Mouse (Mus musculus) 3T3-L1 (cell line): ENCODE results near the gene Ifitm7.
"Not testable (repeated sequence)": the region's sequence is repeated elsewhere in the genome, so short reads cannot be mapped to it uniquely, and the experiment has no call there.

Experiments used
- DNase-seq: peaks from one replicate; pipeline ENCODE4 v3.0.0-alpha.2; 2015; ENCODE audit warnings: low read depth, low spot score

Ifitm7 gene

DNA sequence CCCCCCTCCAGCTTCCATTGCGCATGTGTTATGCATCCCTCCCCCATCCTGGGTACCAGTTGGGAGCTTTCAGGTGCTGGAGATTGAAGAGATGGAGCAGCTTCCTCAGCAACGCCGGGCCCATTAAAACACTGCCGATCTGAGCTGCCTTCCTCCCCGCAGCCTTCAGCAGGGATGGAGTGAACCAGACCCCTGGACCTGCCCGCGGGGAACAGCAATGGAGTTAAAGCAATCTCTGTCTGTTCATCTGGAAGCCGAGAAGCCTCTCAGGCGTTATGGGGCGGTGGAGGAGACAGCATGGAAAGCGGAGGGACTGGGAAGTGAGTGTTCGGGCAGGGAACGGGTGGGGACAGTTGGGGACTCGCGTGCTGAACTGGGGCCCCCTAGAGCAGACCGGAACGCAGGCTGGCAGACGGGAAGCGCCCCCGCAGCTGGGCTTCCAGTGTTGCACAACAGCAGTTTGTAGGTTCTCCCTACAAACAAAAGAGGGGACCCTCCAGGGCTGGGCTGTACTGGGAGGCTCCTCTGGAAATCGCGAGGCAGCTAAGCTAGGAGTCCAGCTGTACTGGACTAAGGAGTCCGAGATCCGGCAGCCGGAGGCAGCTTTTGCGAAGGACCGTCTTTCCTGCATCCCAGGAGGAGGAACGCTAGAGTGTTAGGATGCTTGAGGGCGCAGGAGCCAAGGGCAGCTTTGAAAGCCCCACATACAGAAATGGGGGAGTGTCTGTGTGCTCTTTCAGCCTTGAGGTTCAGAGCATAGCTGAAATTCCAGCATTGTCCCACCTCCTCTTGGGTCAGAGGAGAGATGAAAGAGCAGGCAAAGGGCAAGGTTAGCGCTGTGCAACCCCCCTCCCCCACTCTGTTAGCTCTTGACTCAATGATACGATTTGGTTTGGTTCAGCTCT lies at the start of gene Ifitm7, which contains the start of gene 2900011O08Rik:
Ifitm7 (minus strand) TSS at position 315 of the 905 bp plus-strand sequence.
2900011O08Rik (plus strand) TSS at position 31 of the 905 bp plus-strand sequence.
- no peak for DNase-seq

DNA sequence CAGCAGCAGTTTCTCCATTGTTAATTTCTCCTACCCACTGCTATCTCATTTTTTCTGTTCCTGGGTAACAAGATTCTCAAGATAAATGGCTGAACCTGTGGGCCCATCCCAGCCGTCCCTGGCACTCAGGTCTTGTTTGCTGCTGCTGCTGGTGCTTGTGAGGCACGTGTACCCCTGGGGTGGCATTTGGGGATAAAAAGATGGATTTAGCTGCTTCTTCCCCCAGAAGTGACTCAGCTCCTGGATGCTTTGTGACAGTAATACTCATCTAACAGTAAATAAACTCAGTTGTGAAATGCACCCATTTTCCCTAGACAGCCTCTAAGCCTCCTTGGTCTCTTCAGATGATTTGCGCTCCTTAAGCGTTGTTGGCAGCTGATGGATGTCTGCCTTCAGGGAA lies 46.4 kb upstream of the Ifitm7 start:
- DNase-seq, result peak; percentile 12

DNA sequence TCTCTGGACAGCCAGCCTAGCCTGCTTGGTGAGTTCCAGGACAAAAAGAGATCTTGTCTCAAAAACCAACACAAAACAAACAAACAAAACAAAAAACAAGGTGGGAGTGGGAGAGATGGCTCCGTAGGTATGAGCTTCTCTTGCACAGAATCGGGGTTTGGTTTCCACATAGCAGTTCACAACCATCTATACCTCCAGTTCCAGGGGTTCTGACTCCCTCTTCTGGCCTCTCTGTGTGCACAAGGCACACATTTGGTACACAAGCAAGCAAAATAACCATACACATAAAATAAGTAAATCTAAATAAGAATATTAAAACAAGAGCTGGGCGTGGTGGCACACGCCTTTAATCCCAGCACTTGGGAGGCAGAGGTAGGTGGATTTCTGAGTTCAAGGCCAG lies 44.0 kb upstream of the Ifitm7 start:
- DNase-seq, result peak; percentile 36

DNA sequence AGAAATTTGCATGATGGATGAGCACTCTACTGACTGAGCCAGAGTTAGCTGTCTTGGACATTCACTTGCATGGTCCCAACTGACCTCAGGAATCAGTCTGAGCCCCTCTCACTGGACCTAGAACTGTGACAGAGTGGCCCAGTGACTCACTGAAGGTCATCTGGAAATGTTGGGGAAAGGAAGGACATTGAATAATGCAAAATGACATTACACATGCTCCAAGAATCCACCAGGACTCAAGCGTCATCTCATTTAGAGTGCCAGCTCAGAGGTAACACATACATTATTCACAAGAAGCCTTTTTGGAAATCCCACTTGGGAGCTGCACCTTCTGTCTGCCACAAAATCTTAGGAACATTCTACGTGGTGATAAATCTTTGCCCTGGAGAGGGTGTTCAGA lies 43.2 kb upstream of the Ifitm7 start:
- DNase-seq, result peak; percentile 64

DNA sequence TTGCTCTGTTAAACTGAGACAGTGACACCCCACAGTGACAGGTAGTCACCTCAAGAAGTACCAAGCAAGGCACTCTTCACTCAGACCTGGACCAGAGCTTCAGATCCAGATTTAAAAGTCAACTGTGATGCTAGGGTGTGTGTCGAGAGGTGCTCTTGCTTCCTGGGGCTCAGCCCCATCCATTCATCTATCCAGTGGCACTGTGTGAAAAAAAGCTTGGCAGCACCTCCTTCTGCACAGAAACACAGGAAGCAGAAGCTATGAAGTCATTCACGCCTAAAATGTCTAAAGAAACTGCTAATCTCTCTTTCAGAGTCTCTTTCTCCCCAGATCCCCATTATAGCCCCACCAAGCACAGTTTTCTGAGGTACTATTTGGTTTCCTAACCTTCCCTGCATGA lies 42.4 kb upstream of the Ifitm7 start:
- peak; percentile 33 for DNase-seq

DNA sequence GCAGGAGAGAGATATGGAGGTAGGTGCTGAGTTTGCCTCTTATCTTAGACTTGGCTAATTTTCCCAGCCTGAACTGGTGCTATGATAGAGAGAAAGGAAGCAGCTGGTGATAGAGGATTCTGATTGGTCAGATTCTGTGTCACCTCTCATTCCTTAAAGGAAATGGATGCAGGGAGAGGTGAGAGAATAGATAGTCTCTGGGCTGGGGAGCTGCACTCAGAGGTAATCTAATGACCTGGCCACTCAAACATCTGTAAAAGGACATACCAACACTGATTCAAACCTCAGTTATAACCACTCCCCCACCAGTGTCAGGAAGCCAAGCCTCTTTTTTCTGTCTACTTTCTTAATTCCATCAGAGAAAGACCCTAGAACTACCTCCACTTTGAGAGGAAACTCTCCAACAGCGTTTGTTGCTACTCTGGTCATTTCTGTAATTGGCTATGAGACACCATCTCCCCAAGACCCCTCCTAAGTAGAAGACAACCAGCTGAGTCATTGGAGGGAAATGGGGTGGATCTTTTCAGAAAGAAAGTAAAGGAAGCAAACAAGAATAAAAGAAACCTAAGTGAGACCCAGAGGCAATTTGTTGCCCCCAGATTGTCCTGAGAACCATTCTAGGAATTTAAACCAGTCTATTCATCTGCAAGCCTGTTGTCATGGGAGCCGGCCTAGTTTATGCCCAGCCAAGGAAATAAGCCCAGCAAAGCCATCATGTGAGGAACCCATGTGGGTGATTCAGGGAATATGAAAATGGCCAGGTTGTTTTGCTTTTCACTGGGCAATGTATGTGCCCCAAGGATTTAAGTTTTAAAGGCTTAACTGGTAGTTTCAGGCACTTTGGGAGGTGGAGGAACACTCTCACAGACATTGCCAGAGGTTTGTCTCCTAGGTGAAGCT lies 38.7 kb upstream of the Ifitm7 start:
- DNase-seq, result peak; percentile 17

DNA sequence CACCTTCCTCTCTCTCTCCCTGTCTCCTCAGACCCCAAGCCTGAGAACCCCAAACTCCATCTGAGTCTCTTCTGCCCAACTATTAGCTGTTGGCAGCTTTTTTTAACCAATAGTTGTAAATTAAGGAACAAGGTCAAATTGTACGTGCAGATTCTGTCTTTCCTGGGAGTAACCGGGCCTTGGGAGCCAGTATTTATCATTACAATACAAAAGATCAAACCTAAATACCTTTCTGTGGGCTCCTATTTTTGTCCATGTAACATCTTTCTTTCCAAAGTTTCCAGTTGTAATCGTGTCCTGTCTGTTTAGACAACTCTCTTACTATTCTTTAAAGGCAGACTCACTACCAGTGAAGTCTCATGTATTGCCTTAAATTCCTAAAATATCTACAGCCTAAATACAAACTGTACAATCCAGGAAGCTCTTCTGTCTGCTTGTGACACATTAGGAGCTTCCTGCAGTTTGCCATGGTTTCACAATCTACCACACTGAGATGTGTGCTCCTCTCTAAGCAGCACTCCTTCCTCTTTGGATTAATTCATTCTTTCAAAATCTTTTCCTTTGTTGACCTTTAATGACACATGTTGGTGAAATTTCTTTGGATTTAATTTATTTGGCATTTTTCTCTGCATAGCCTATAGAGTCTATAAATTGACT lies 34.6 kb upstream of the Ifitm7 start:
- no peak for DNase-seq

DNA sequence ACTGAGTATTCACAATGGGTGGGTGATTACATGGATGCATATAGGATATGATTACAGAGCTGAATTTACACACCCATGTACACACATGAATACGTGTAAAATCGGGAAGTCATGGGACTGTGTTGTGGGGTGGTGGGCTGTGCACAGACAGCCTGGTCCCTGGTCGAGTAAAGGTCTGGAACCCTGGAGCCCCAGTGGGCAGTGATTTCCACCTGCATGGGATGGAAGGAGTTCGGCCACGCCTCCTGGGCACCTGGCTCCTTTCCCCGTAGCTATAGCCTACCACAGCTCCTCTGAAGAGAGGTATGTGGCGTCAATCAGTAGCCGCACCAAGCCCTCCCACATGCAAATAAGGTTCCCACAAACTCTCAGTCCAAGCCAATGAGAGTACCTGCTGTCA lies 30.6 kb upstream of the Ifitm7 start:
- DNase-seq, result no peak

DNA sequence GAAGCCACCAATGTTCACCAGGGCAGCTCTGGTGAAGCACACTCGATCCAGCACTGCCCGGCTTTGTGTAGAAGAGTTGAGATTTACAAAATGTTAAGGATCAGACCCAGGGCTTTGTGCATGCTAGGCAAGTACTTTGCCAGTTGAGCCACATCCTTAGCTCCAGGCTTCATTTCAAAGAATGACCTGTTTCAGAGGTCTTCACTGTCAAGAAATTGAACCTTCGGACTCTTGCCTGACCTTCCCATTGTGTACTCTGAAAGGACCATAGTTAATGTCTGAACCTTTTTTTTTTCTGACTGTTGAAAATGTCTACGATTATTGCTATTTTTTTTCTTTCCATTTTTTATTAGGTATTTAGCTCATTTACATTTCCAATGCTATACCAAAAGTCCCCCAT lies 23.3 kb upstream of the Ifitm7 start:
- no peak for DNase-seq

DNA sequence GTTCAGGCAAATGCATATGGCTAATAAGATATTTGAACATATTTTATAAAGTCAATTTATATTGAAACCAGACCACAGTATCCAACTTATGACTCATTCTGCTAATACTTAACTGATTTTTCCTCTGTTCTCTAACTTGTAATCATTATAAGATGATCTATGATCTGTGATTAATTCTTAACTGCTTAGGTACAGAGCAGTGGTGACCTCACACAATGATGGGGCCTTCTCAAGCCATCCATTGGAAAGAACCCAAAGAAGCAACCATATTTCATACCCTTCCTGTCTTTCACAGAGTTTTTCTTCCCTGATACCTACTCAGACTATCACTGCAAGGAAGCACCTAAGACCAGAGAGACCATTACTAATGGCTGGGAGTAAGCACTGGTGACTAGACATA lies 22.0 kb upstream of the Ifitm7 start:
- no peak for DNase-seq

DNA sequence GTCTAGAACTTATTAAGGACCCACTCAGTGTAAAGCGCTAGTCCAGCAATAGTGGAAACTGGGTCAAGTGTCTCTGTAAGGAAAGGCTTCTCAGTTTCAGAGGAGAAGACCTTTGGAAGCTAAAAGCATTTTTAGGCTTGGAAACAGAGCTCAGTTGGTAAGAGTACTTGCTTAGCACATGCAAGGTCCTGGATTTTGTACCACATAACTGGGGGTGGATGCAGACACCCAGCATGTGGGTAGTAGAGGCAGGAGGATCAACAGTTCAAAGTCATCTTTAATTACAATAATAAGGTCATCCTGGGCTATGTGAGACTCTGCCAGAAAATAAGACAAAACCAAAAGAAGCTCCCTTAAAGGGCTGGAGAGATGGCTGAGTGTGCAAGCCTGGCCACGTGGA lies 21.4 kb upstream of the Ifitm7 start:
- no peak for DNase-seq

DNA sequence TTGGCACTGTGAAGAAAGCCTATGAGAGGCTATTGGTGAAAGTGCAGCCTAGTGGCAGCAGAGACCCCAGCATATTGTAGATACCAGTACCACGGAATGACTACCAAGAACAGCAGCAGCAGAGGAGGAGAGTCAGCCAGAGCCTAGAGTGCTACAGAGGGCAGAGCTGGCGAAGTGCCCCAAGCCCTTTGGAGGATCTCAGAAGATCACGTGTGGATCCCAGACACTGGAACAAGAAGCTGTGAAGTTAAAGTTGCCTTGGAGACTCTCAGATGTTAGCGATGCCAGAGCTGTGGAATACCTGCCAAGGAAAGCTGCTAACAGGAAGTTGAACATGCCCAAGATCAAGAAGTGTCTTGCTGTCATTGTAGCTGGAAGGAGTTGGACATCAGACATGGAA lies 18.6 kb upstream of the Ifitm7 start:
- no peak for DNase-seq

DNA sequence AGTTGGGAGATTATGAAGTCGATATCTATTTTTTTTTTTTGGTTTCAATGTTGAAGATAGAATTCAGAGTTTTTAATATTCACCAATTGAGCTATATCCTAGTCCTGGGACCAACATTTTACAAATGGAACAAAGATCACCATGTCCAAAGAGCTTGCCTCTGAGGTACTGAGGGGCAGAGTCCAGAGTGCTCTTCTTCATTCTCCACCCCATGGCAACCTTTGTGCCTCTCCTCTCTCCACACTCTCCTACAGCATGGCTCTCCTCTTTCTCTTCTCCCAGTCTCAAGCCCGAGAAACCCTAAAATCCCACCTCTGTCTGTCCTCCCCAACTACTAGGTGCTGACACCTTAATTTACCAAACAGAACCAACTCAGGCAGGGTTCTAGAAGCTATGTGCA lies 18.0 kb upstream of the Ifitm7 start:
- no peak for DNase-seq

DNA sequence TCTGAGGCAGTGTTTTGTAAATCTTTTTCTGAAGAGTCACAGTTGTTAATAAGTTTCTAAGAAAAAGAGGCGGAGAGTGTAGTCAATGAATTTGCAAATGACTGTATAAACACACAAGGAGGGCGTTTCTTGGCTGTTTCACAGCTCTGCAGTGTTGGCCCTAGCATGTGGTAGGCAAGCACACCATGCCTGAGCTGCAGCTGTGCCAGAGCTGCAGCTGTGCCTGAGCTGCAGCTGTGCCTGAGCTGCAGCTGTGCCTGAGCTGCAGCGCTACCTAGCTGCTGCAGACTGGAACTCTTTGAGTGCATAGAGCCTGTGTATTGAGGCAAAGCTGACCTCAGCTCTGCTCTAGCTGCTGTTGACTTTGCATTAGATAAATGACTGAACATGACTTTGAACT lies 17.5 kb upstream of the Ifitm7 start:
- DNase-seq, result peak; percentile 25

DNA sequence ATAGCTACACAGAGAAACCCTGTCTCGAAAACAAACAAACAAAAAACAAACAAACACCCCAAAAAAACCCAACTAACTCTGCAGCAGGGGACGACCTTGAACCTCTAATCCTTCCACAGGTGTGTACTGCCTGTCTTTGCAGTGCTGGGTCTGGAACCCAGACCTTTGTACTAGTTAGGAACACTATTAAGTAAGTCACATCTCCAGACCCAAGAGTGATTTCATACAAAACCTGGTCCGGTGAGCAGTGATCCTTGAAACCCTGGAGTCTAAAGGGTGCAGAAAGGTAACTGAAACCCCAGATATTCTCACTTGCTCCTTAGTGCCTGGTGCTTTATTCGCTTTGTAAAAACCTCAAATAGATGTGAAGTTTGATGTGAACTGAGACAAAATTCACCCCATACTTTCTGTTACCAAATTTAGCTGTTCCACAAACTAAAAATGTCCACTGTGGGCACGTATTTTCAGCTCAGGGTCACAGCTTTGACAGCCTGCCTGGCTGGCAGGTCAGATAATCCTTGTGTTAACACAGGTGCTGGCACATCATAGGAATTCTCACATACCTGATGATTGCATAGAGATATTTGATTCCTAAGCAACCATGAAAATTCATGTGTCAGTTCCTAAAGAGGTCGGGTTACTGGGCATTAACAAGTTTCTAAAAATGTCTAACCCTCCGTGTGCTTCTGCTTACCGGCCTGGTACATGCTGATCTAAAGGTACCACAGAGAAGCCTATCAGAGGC lies 16.9 kb upstream of the Ifitm7 start:
- no peak for DNase-seq

DNA sequence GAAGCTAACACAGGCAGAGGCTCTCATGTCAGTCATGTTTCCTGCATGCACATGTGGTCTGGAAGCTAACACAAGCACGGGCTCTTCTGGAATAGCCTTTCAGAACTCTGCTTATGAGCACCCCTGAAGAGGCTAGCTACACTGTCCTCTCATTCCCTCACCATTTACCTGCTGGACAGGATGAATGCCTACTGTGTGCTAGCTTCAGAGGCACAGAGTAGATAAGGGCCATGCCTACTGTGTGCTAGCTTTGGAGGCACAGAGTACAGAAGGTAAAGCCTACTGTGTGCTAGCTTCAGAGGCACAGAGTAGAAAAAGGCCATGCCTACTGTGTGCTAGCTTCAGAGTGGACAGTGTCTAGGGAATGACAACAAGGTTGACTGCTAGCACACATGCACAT lies 7.8 kb upstream of the Ifitm7 start:
- no peak for DNase-seq

DNA sequence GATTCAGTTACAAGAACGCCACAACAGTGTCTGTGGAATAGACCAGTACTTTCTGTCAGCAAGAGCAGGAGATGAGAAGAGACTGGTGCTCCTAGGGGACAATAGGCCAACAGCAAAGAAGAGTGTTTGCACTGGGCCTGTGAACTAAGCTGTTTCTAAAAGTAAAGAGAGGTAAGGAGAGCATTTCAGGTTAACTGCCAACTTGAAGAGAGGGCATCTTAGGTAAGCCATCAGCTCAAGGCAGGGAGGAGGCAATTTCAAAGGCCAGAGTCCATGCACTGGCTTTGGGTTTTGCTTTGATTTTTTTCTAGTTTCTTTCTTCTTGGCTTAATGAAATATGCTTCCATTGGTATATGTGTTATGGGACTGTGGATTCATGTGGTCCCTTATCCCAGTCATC lies 7.4 kb upstream of the Ifitm7 start:
- DNase-seq, result no peak

DNA sequence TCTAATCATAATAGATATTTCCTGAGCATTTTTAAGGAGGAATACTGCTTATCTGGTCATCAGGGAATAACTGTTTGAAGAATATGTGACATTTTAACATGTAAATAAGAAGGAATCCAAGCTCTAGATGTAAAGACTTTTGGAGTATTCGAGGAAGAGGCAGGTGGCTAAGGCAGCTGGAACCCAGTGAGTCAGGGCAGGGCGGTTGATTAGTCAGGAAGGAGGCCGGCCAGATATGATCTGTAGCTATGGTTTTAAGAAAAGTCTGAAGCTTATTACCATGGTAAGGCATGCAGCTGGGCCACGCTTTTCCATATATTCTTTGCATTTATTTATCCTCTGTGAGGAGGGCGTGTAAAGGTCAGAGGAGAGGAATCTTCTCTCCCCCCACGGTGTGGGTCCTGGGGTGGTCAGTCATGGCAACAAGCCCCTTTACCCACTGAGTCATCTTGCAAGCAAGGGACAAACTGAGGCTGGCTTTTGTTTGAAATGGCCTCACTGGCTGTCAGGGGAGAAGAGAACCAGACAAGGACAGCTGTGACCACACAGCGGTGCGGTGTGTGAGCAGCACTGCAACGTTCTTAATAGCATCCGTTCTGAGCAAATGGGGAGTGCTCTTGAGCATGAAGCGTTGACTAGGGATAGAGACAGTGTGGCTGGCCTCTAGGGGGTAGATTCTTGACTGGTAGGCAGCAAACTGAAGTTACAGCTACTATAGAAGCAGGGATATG lies 6.0 kb upstream of the Ifitm7 start:
- peak; percentile 21 for DNase-seq

DNA sequence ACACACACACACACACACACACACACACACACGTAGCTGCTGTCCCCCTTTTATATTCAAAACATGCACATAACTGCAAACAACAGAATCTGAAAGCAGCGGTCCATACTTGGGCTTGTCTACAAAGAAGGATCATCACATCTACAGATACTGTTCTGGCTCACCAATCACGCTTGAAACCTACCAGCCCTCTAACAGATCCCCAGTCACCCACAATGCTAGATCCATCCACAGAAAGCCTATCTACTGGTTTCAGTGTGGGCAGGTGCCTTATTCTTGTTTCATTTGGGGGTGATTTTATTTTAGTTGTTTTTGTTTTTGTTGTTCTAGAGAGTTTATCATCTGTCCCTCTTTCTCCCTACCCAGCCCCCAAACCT lies 503 bp downstream of the Ifitm7 start:
- DNase-seq, result no peak

DNA sequence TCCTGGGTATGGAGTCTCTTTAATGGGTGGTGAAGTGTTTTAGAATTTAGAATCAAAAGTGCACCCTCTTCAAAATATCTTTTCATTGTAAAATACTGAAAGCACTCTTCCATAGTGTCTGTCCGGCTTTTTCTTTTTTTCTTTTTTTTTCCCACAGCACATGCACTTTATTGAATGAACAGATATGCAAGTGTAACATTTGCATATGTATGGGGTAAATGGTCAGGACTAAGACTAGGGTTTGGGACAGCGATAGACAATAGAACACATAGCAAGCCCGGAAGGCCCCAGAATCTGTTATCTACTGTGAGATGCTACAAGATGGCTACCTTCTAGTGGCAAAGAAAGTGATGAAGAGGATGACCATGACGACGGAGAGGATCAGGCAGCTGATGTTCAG lies 3.5 kb downstream of the Ifitm7 start:
- DNase-seq, result no peak

DNA sequence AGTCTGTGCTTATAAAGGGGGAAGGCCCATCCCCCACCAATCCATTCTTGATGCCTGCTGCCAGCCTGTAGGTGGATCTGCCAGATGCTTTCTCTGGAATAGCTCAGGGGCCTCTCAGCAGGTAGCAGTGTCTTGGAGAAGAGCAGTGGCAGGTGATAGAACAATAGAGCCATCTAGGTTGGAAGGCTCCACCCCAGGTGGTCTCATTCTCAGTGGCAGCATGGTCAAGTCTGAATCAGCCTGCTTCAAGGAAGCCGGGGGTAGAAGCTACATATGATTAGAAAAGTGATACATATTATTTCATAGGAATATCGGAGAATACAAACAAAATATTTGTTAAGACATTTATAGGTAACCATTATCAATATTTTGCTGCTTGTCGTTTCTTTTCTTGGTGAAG lies 5.0 kb downstream of the Ifitm7 start:
- DNase-seq, result not testable (repeated sequence)
